Mouse (Mus musculus): ENCODE measurements at regions not wholly inside any gene's neighbourhood (a gene's known extent, or its start where the extent isn't known, plus 50 kb on each side); places are given as distances from the start of the nearest gene placed in this dataset.

DNA sequence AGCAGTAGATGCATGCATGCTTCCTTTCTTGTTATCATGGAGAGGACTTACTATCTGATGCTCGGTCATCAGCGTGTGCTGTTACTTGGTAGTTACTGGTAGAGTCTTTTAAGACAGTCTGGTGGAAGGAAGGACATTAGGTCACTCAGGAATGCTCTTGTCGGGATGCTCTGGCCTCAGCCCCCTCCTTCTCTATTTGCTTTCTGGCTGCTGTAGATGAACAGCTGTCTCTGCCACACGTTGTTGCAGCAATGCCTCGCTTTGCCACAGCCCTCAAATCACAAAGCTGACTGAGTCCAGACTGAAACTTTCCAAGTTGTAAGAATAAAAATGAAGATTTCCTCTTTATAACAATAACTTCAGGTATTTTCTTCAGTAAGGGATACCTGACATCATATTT, 282.1 kb upstream of the Slc30a5 start:
- DNase-seq, result no peak

DNA sequence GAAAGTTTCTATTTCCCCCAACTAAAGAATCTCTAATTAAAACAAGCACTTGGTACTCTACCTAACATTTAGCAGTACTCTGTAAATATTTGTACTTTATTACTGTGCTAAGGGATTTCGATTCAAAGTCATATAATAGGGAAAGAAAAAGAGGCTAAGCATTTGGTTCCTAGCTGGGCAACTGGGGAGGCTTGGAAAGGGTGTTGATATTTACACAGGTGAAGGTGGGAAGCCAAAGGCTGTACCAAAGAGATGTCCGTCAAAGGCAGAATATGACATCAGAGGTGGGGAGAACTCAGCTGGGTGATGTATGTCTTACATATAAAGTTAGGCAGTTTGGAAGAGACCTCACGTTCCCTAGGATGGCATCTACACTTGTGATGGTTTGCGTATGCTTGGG, 278.9 kb upstream of the Slc30a5 start:
- DNase-seq, result no peak

DNA sequence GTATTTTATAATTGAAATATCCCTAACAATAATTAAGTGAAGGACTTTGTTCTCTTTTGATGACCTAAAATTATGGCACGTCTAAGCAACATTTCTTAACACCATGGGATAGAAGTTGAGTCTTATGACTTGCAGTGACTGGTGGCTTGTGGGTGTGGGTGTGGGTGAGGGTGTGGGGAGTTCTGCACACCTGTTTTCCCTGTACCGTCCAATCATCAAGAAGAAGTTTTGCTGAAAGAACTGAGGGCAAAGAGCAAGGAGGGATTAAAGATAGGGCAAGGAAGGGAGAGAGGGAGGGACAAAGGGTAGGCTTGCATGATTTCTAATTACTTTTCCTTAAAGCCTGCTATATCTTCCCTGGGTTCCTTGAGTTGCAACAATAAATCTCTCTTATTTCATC, 278.5 kb upstream of the Slc30a5 start:
- no peak for DNase-seq

DNA sequence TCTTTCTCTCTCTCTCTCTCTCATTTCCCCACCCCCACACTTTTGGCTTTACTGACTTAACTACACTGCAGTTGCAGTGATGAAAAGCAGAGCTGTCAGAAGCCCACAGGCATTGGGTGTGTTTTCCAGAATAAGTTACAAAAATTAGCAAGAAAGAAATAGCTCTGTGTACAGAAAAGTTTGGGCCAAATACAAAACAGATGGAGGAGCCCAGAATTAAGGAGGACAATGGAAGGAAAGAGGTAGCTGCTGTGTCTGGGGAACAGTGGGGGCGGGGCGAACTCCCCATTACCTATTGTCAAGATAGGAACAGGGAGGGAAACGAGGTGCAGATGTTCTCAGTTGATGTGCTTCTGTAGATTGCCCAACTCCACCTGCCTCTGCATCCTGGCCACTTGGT, 267.4 kb upstream of the Slc30a5 start:
- DNase-seq, result no peak

DNA sequence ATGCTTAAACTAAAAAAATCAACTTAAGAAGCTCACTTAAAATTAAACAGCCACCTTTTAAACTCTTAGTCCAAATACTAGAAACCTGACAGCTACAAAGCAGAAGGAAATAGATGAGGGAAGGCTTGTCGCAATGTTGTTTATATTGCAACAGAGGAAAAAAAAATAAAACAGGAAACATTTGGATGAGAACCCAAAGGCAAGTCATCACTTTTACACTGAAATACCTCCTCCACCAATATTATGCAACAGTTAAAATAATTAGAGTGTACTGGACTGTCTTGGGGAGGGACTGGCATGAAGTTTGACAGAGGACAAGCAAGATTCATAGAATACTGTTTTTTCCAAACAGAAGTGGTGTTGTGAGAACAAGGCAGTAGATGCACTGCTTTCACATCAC, 263.6 kb upstream of the Slc30a5 start:
- no peak for DNase-seq

DNA sequence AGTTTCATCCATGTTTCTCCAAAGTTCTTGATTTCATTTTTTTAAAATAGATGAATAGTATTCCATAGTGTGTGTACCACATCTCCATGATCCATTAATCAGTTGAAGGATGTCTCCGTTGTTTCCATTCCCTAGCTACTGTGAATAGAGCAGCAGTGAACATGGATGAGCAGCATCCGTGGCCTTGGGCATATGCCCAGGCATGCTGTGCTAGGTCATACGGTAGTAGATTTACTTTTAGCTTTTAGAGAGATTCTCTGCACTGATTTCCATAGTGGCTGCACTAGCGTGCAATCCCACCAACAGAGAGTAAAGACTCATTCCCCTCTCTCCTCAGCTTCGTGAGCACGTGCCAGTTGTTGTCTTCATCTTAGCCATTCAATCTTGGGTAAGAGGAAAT, 263.0 kb upstream of the Slc30a5 start:
- no peak for DNase-seq

DNA sequence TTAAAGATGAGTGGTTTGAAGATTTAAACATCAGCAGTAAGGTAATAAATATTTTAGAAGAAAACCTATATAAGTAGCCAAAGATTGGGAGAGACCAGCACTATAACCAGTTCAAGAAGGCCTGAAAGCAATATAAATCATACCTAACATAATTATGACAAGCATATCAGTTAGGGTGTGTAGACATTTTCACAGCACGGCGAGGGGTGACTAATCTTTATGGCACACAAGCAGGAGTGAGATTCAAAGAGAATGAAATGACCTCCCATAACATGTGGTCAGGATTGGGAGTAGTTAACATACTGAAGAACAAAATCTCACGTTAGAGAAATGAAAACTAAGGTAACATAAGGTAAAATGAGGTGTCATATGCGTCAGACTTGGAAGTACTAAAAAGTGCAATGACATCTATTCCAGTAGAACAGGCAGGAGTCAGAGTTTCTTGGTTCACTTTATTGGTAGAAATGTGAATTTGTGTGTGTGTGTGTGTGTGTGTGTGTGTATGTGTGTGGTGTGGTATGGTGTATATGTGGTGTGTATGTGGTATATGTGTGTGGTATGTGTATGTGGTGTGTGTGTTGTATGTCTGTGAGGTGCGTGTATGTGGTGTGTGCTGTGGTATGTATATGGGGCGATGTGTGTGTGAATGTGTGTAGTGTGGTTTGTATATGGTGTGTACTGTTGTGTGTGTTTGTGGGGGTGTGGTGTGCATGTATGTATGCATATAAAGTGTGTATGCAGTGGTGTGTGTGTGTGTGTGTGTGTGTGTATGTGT, 262.0 kb upstream of the Slc30a5 start:
- no peak for DNase-seq

DNA sequence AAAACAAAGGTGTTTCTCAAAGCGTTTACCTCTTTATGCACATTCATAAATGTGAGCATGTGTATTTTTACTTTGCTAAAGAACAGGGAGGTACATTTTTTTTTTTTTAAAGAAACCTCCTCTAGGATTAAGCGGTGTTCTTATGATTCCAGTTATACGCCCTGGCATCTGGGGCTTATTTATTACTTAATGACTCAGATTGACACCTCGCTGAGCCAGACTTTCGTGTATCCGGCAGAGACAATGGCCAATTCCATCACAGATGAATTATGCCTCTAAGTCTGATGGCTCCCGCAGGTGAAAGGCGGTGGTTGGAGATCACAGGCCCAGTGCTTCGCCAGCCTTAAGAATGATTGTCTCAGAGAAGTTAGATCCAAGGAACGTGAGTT, 259.5 kb upstream of the Slc30a5 start:
- no peak for DNase-seq

DNA sequence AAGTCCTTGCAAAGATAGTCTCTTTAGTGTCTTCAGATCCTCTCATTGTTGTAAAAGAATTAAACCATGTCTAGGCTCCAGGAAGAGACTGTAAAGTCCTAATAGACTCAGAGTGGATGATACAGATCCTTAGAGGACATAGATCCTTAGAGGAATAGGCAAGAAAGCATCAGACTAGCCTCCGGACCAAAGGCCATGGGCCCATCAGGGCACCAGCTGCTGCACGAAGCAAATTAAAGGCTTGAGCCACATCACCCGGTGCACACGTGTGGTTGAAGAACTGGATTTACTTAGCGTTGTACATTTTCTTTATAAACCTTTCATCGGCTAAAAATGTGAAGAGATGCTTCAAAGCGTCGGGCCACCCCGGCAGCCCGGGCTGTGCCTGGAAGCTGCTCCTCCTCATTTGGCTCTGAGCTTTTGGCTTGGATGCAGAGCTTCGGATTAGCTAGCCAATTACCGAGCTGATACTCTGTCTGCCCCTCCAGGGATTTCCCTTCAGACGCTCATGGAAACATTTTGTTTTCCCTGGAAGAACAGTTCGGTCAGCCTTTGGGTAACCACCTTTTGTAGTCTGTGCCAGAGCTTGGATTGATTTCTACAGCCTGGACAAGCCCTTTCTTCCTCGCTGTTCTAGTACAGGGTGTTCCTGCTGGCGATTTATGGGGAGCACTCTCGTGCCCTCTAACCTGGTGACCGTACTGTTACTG, 259.0 kb upstream of the Slc30a5 start:
- peak; percentile 33 for DNase-seq

DNA sequence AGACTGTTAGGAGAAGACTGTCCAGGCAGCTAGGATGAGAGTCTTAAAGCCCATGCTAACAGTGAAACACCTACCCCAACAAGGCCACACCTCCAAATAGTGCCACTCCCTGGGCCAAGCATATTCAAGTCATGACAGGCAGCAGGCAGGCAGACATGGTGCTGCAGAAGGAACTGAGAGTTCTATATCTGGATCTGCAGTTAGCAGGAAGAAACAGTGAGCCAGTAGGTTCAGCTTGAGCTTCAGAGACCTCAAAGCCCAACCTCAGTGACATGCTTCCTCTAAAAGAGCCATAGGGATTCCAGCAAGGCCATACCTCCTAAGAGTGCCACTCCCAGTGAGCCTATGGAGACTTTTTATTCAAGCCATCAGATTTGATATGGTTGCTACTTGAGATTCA, 252.0 kb upstream of the Slc30a5 start:
- no peak for DNase-seq

DNA sequence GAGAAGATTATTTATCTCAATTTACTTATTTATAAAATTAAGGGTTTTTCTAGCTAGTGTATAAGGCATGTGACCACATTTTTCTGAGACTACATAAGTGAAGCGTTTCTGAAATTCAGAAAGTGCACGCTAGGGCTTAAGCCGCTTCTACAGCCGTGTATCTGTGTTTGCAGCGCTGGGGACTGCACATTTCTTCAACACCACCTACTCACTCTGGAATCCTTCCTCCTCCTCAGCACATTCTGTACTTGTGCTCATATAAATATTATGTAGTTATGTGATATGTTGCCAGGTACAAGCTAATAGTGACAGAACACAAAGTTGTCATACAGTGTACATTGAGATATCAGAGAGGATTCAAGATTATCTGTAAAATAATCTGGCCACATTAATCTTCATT, 251.0 kb upstream of the Slc30a5 start:
- no peak for DNase-seq

DNA sequence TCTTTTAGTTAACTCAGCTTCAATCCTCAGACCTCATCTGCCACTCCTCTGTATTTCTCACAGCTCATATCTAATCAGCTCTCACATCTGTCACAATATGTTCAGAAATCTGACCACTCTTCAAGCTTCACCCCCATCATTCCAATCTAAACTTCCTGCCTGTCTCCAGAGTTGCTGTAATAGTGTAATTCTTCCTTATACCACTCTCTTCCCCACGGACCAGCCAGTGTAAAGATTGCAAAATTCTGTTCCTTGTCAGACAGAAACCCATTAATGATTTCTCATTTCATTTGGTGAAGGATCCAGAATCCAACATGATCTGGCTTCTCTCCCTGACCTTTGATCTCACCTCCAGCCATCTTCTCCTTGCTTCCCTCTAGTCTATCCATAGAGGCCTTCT, 250.2 kb upstream of the Slc30a5 start:
- DNase-seq, result no peak

DNA sequence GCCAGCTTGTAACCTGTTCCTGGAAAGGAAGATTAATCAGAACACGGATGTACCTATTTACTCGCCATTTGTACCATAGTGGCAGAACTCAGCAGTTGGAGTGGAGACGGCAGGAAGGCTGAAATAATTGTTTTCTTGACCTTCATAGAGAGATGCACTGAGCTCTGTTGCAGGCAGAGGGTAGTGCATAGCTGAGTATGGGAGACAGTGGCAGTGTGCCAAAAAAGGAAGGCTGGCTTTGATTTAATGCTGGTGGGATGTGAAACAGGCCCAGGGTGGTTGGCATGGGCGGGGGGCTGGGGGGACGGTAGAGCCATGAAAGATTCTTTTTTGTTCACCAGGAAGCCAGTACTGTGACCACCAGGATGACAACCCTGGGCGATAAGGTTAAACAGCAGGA, 235.3 kb upstream of the Slc30a5 start:
- no peak for DNase-seq

DNA sequence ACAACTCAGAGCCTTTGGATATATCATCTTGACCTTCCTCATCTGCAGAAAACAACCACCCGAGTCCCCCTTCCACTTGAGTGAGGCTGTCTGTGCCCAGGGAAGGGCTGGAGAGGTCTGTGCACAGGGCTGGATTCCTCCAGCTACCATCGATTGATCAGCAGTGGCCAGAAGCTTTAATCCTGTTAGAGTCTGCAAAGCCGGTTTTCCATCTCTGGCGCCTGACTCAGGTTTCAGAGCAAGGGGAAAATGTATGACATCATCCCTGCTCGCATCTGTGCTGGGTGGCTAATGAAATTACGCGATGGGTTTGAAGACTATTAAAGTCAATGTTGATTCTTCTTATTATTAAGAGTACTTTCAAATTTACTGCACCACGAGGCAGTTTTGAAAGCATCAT, 229.4 kb upstream of the Slc30a5 start:
- DNase-seq, result peak; percentile 8

DNA sequence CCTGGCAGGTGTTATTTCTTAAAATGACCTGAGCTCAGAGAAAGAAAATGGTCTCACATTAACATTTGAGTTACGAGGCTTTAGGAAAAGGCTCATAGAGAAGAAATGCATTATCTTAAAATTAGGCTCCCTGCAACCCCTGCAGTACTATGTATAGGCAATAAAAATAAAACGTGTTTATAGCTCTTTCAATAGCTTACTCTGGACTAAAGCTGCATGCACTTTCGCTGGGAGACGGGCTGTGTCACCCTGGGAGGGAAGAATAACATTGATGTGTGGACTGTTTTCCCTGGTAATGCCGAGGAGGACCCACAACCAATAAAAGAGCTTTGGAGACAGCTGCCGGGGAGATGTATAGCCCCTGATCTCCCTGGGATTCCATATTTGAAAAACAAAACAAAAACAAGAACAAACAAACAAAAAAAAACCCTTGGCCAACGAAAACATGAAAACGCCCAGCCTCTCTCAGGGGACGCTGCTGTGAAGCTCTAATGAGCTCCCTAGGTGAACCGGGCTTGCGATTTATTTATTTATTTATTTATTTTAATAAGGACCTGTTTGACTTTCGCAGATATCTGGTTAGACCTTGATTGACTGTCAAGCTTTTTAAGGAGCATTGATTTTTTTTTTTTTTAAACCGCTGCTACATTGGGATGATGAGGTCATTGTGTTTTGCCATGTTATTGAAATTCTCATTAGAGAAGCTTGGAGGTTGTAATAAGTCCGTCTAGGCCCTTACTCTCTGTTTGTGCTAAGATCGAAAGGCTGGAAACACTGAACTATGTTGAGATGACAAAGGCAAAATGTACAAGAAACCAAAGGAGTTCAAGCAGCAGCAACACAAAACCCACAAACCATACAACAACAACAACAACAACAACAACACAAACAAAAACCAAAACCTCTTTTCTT, 228.3 kb upstream of the Slc30a5 start:
- no peak for DNase-seq

DNA sequence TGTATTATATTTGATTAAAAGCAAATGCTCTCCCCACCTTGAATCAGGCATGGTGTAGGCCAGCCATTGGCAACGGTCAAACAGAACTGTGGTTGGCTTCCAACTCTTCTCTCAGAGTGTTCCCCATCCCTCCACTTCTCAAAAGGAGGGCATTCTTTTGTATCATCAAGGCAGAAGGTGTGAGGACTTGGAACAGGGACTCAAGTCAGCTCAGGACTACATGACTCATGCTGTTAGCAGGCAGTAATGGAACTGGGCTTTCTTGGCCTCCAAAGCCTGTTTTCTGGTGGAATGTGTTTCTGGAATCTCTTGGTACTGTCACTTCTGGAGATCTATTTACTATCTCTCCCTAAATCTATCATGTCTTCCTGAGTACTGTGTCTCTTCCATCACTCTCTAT, 216.3 kb upstream of the Slc30a5 start:
- no peak for DNase-seq

DNA sequence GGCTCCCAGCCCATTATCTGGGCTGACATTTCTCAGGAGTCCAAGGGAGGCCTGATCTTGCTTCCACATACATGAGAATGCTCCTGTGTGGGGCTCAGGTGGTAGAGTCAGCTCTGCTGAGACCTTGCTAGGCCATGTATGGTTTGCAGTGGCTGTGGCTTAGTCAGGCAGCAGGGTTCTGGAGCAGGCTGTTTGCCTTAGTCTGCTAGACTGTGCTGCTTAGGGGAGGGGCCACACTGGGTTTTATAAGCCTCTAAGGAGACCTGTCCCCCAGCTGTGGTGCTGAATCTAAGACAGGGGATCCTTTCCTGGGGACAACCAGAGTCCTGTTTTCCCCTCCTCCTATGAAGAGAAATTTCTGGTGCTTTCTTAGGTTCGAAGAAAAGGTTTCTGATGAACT, 199.4 kb upstream of the Slc30a5 start:
- DNase-seq, result no peak

DNA sequence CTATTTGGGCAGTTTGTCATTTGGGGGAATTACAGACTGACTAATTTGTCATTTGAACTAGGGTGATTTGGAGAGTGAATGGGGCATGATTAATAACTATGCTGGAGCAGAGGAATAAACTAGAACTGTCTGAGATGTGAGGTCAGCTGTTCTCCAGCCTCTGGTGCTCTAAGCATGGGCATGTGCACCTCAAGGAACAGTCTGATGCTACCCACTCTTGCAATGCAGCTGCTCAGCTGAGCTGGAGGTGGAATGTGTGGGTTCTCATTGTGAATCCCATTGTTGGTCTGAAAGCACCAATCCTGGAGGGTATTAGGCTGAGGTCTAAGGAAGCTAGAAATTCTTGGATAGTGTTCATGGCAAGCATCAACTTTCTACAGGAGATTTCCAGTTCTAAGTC, 192.8 kb upstream of the Slc30a5 start:
- no peak for DNase-seq

DNA sequence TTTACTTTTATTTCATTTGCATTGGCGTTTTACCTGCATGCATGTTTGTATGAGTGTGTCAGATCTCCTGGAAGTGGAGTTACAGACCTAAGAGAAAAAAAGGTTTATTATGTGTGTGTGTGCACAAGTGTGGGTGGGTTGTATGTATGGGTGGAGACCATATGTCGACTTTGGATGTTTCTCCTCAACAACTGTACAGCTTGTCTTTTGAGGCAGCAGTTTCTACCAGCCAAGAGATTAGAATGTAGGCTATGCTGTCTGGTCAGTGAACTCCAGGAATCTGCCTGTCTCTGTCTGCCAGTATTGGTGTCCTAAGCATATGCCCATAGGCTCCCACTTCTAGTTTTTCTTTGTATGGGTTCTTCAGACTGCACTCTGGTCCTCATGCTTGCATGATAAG, 192.3 kb upstream of the Slc30a5 start:
- DNase-seq, result no peak

DNA sequence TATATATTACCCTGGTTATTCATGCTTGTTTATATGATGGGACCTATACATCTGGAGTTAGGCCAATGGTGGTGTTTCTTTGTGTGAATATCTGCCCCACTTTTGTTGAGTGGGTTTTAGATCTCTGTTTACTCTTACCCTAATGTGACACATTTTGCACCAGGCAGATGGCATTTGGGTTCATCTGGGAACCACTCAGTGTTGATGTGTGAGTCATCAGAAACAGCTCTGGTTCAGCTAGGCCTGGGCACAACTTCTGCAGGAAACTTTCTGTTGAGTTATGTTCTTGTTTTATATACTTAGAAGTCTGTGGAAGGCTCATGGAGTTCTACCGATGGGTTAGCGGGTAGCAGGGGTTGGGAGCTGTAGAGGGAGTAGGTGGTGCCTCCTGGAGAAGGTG, 191.7 kb upstream of the Slc30a5 start:
- DNase-seq, result no peak

DNA sequence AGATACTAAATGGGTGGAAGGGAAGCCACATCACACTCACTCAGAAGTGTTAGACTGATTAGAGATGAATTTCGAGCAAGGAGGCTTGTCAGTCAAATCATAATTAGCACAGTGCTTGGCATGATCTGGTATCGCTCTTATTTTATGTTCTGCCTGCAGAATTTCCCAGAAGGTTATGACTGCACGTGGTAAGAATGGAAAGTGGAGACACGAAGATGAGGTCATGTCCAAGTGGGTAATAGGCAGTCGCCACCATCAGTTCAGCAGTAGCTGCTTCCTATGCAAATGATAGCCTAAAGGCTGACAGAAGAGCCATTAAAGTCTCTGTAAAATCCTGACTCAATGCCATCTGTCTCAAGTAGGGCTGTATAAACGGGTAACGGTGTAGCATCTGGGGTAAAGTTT, 186.0 kb upstream of the Slc30a5 start:
- no peak for DNase-seq

DNA sequence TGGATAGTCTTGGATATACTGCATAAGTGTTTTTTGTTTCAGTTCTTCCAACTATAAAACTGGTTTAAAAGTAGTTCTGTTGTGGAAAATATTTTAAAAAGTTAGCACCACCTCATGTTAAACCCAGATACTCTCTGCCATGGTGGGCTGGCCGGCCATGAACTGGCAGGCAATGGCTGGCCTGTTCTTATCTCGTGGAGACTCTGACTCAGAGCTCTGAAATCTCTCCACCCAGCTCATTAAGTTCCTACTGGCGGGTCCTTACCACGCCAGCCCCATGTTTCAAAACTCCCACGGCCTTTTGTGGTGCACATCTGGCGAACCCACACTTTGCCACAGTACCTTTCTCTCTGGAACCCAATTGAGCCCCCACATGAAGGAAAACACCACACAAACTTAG, 183.8 kb upstream of the Slc30a5 start:
- peak; percentile 13 for DNase-seq

DNA sequence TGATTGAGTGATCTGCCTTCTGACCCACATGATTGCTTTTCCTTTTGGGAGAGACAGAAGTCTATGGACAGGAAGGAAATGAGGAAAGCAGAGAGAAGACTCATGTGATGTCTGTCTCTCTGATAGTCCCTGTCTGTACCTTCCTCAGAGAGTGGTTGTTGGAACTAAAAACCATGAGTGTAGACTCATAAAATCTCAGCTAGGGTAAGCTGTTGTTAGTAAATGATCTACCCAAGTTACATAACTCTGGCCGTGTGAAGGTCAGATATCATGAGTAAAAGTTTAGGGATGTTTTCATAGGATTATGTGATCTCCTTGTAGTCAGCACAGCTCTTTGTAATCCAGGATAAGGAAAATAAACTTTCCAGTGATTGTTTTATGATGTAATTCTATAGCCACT, 183.0 kb upstream of the Slc30a5 start:
- DNase-seq, result no peak

DNA sequence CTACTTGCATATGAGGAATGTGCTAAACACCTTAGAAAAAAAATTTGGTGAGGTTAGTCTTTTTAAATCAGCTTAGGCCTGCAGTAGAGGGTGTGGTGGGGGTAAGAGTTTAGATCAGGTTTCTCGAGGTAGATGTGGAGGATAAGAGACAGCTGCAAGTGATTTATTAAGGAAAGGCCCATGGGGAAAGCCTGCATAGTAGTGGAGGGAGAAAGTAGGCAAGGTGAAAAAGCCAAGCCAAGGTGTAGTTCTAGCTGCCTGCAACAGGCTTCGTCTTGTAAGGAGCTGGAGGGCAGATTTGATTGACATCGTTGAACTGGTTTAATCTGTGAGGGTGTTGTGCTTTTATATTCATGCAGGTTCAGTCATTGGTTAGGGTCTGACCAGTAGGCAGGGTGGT, 182.2 kb upstream of the Slc30a5 start:
- DNase-seq, result no peak
